Mouse (Mus musculus) urinary bladder, adult 2 months (tissue): ENCODE measurements around the gene Mfsd4b2. TPM values are rescaled to one million over a fixed set of nuclear protein-coding genes. Genes with fewer than 3 reads are reported as not detected.

Experiments used
- DNase-seq: peaks from one replicate; pipeline ENCODE4 v3.0.0; 2022; ENCODE audit warnings: low spot score
- polyA plus RNA-seq: library from polyadenylated mRNA; depleted of rRNA; stranded (reverse); fragments of >200 nt; gene quantifications from 2 replicates; pipeline ENCODE4 v1.2.3, GENCODE M21; 2012; rRNA removed

The Mfsd4b2 gene
- polyA plus RNA-seq, 1 experiment = 0.04 TPM

DNA sequence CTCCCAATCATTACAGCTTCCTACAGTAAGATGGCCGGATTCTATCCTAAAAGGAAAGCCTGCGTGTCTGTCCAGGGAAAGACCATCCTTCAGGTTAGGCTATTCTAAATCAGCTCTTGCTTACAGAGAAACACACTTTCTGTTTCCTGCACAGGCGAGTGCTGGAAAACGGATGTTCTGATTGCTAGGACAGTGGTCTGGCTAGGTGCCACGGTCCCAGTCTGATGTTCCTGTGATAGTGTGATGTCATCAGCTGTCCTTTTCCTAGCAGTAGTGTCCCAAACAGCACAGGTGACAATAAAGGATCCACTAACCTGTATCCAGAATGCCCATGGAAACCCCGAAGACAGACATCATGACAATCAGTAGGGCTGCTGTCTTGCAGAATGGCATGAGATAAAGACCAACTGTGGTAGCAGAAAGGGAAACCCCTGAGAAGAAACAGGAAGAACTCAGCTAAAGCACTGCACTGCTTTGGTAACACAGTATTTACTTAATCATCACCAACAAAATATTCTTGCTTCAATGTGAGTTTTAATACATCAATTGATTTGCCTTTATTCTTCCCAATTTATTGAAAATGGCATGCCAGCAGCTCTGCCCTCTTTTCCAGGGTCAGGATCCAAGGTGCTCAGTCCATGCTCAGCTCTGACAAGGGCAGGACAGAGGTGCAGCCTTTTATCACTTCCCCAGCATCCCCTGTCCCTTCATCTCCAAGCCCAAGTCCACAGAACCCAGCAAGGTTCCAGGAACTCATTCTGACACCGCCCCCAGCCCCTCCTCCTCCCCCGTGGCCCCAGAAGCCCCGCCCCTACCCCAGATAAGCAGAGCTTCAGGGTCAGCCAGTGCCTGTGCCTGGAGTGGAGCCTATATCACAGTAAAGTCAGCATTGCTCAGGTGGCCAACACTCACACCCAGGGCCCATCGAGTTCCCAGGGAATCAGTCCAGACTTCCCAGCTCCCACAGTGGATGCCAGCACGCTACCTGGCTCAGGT, 32.7 kb downstream of the Mfsd4b2 start:
- DNase-seq = no peak

DNA sequence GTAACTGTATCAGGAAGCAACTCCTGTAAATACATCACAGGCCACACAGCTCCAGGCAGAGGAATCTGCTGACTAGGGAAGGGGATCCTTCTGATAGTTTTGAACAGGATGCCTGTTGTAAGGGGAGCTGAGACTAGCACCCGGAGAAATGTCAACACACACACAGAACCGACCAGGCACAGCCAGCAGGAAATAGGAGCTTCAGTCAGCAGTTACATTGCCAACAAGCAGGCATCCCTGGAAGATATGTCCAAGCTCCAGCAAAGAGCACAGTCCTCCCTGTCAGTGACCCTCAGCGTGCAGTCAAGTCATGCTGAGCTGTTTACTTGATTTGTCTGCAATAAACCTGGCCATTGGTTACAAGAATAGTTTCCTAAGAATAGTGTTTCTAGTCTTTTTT, 38.1 kb downstream of the Mfsd4b2 start:
- no peak for DNase-seq

Other genes starting within 250 kb of the Mfsd4b2 start
- 48.3 and 53.1 TPM in 2 replicates for gene Rev3l, start 194.8 kb downstream of the Mfsd4b2 start, polyA plus RNA-seq
- gene Mfsd4b4, start 27.7 kb downstream of the Mfsd4b2 start, polyA plus RNA-seq = 7.1 and 8.2 TPM in 2 replicates
- 1.5 and 1.9 TPM in 2 replicates for gene Mfsd4b3, start 33.2 kb upstream of the Mfsd4b2 start, polyA plus RNA-seq
- 0.12 and 0.18 TPM in 2 replicates for gene Mfsd4b5, start 59.7 kb upstream of the Mfsd4b2 start, polyA plus RNA-seq
- gene Mfsd4b1, start 98.3 kb upstream of the Mfsd4b2 start, polyA plus RNA-seq = 0.30 and 0.44 TPM in 2 replicates
- gene Slc16a10, start 215.3 kb upstream of the Mfsd4b2 start, polyA plus RNA-seq = 10.9 and 13.4 TPM in 2 replicates